Mouse (Mus musculus) liver, adult 2 months (tissue): ENCODE results near the gene Ehhadh.

ENCODE experiments used
- CTCF ChIP-seq: fragments of 200-500 bp; IDR thresholded peaks from 2 replicates; pipeline ENCODE4 v1.5.1; 2011; ENCODE audit warnings: low read depth, low read length, control low read depth
- POLR2A ChIP-seq: fragments of 200-500 bp; IDR thresholded peaks from 2 replicates; pipeline ENCODE4 v1.6.1; 2011; ENCODE audit warnings: low read length, control low read depth; ENCODE audit not compliant: insufficient read depth; ENCODE audit errors: extremely low read depth

DNA sequence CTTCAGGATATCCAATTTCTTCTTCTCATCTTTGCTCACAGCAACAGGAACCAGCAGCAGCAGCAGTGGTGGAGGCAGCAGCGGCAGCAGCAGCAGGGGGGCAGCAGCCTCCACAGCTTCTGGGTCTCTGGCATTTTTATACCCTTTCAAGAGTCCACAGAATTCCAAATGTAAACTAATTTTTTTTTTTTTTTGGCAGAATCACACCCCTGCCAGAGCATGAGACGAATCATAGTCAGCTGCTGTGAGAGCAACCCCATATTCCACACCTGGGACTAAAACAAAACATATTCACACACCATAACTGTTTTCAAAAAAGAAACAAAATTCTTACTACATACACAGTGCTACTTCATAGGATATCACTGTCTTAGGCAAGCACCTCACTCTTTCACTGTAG lies 1.6 kb upstream of the Ehhadh start:
- TF ChIP-seq CTCF (no peak), POLR2A (no peak)
